Mouse (Mus musculus) embryonic facial prominence, embryonic 13.5 days (tissue): ENCODE measurements around the gene Tmem26. TPM values are rescaled to one million over a fixed set of nuclear protein-coding genes. Genes with fewer than 3 reads are reported as not detected.
A peak's percentile ranks its signal among the peaks of the same experiment; 100 is the strongest.
"Not testable (repeated sequence)": the region's sequence is repeated elsewhere in the genome, so short reads cannot be mapped to it uniquely, and the experiment has no call there.

ENCODE experiments used
- ATAC-seq: fragments of 200-750 bp; cut with Nextera tagmentation; 2 replicates; pipeline ENCODE4 v1.8.0; 2017; ENCODE audit warnings: low read depth; ENCODE audit not compliant: insufficient number of reproducible peaks, insufficient read depth, low FRiP score, low TSS enrichment
- H3K27ac ChIP-seq: fragments of 300-500 bp; sonication (generic); 2 replicates; pipeline ENCODE4 v1.5.1; 2015; ENCODE audit warnings: moderate library complexity, mild to moderate bottlenecking, inconsistent platforms
- H3K27me3 ChIP-seq: fragments of 300-500 bp; sonication (generic); 2 replicates; pipeline ENCODE4 v1.6.1; 2015; ENCODE audit warnings: mild to moderate bottlenecking, inconsistent platforms
- H3K36me3 ChIP-seq: fragments of 300-500 bp; sonication (generic); 2 replicates; pipeline ENCODE4 v1.6.1; 2015; ENCODE audit warnings: mild to moderate bottlenecking, inconsistent platforms
- H3K4me1 ChIP-seq: fragments of 300-500 bp; sonication (generic); 2 replicates; pipeline ENCODE4 v1.6.1; 2015; ENCODE audit warnings: inconsistent platforms
- H3K4me2 ChIP-seq: fragments of 300-500 bp; sonication (generic); 2 replicates; pipeline ENCODE4 v1.6.1; 2015; ENCODE audit warnings: moderate library complexity, mild to moderate bottlenecking, inconsistent platforms
- H3K4me3 ChIP-seq: fragments of 300-500 bp; sonication (generic); 2 replicates; pipeline ENCODE4 v1.5.1; 2015; ENCODE audit warnings: mild to moderate bottlenecking, inconsistent platforms
- H3K9ac ChIP-seq: fragments of 300-500 bp; sonication (generic); 2 replicates; pipeline ENCODE4 v1.6.1; 2015; ENCODE audit warnings: mild to moderate bottlenecking, inconsistent platforms
- H3K9me3 ChIP-seq: fragments of 300-500 bp; sonication (generic); 2 replicates; pipeline ENCODE4 v1.6.1; 2016; ENCODE audit warnings: inconsistent platforms
- WGBS: fragments of 180-500 bp; shearing (Covaris S2); methylation state at CpG from one replicate; pipeline ENCODE4 v1.1.7; 2015; ENCODE audit warnings: mixed read lengths; 5-methylcytosine and 5-hydroxymethylcytosine counted together
- polyA plus RNA-seq: library from polyadenylated mRNA; unstranded; fragments of >200 nt; fragmentation: Nextera tagmentation; extraction: Ambion mirVana; gene quantifications from 2 replicates; pipeline ENCODE4 v1.2.1, GENCODE M21; 2015

Gene Tmem26
- polyA plus RNA-seq, 1 experiment from 2014 or later: 80.4 TPM

GRCm38 (mm10) chr10:68714302-68714701 lies 9.1 kb upstream of the Tmem26 start:
- WGBS: 64% methylated on average over 3 of the region's 3 CpGs
- Histone ChIP-seq H3K4me3 (no peak overlapping the region), H3K27me3 (no peaks in the 10 kb centered on the region), H3K4me1 (0 out of 2 replicates have a peak, but pooled peaks cover 5% of the 10 kb centered on the region), H3K9me3 (peaks cover 10% of the 10 kb centered on the region; the same call in 1 of the 2 replicates), H3K36me3 (no peaks in the 10 kb centered on the region), H3K4me2 (no peak overlapping the region), H3K27ac (no peak overlapping the region), H3K9ac (no peak overlapping the region)
- ATAC-seq: no peak

- no peak for ATAC-seq
- 90% methylated on average over 3 of the region's 3 CpGs for WGBS
- peaks cover 1% of the 10 kb centered on the region; the same call in 1 of the 2 replicates for H3K9me3 ChIP-seq
- no peaks in the 10 kb centered on the region for H3K36me3 ChIP-seq
- no peak overlapping the region for H3K9ac ChIP-seq
- H3K27me3 ChIP-seq: no peaks in the 10 kb centered on the region
- H3K27ac ChIP-seq: no peak overlapping the region
- H3K4me1 ChIP-seq: 0 out of 2 replicates have a peak, but pooled peaks cover 5% of the 10 kb centered on the region
- H3K4me2 ChIP-seq: no peak overlapping the region
- no peak overlapping the region for H3K4me3 ChIP-seq
Measured at GRCm38 (mm10) chr10:68715396-68715795, 8.1 kb upstream of the Tmem26 start.

GRCm38 (mm10) chr10:68718375-68718774 lies 5.1 kb upstream of the Tmem26 start:
- Histone ChIP-seq H3K27ac (no peak overlapping the region), H3K4me2 (no peak overlapping the region), H3K36me3 (no peaks in the 10 kb centered on the region), H3K4me3 (no peak overlapping the region), H3K9me3 (no peaks in the 10 kb centered on the region), H3K9ac (no peak overlapping the region), H3K27me3 (no peaks in the 10 kb centered on the region), H3K4me1 (peaks cover 18% of the 10 kb centered on the region)
- 83% methylated on average over 3 of the region's 3 CpGs for WGBS
- ATAC-seq: no peak

- H3K36me3 ChIP-seq: no peaks in the 10 kb centered on the region
- no peaks in the 10 kb centered on the region for H3K27me3 ChIP-seq
- peaks cover 33% of the 10 kb centered on the region for H3K4me1 ChIP-seq
- H3K4me3 ChIP-seq: no peak overlapping the region
- WGBS: 75% methylated on average over 5 of the region's 5 CpGs
- H3K9ac ChIP-seq: no peak overlapping the region
- no peak overlapping the region for H3K4me2 ChIP-seq
- no peak overlapping the region for H3K27ac ChIP-seq
- H3K9me3 ChIP-seq: no peaks in the 10 kb centered on the region
- ATAC-seq: no peak
Measured at GRCm38 (mm10) chr10:68720887-68721400, 2.5 kb upstream of the Tmem26 start.

- Histone ChIP-seq H3K9ac (peak overlapping the region; percentile 82), H3K27ac (peak overlapping the region; percentile 85), H3K36me3 (no peaks in the 10 kb centered on the region), H3K4me3 (peak overlapping the region; percentile 59), H3K4me1 (peaks cover 34% of the 10 kb centered on the region), H3K4me2 (peak overlapping the region; percentile 85), H3K27me3 (no peaks in the 10 kb centered on the region), H3K9me3 (no peaks in the 10 kb centered on the region)
- ATAC-seq: no peak
- 33% methylated on average over 7 of the region's 7 CpGs for WGBS
Measured at GRCm38 (mm10) chr10:68723015-68723414, 431 bp upstream of the Tmem26 start.

- no peaks in the 10 kb centered on the region for H3K9me3 ChIP-seq
- H3K27me3 ChIP-seq: no peaks in the 10 kb centered on the region
- ATAC-seq: 0 out of 2 replicates have a peak, but pooled peaks have one; percentile 37
- H3K9ac ChIP-seq: peak overlapping the region; percentile 82
- H3K4me2 ChIP-seq: peak overlapping the region; percentile 85
- peak overlapping the region; percentile 59 for H3K4me3 ChIP-seq
- H3K36me3 ChIP-seq: 0 out of 2 replicates have a peak, but pooled peaks cover 2% of the 10 kb centered on the region
- H3K4me1 ChIP-seq: peaks cover 34% of the 10 kb centered on the region
- WGBS: under 1% methylated on average over 11 of the region's 11 CpGs
- peak overlapping the region; percentile 85 for H3K27ac ChIP-seq
Measured at GRCm38 (mm10) chr10:68724361-68724720, 895 bp downstream of the Tmem26 start.

- Histone ChIP-seq H3K4me3 (peak overlapping the region; percentile 12; the same call in 1 of the 2 replicates), H3K27ac (no peak overlapping the region), H3K4me2 (peak overlapping the region; percentile 1; the same call in 1 of the 2 replicates), H3K27me3 (no peaks in the 10 kb centered on the region), H3K36me3 (0 out of 2 replicates have a peak, but pooled peaks cover 8% of the 10 kb centered on the region), H3K4me1 (peaks cover 28% of the 10 kb centered on the region), H3K9me3 (no peaks in the 10 kb centered on the region), H3K9ac (no peak overlapping the region)
- ATAC-seq: no peak
- WGBS: 64% methylated on average over 5 of the region's 5 CpGs
Measured at GRCm38 (mm10) chr10:68727464-68727863, 4.0 kb downstream of the Tmem26 start.

- no peak for ATAC-seq
- Histone ChIP-seq H3K4me1 (peaks cover 13% of the 10 kb centered on the region), H3K4me2 (no peak overlapping the region), H3K9ac (no peak overlapping the region), H3K9me3 (no peaks in the 10 kb centered on the region), H3K27ac (no peak overlapping the region), H3K36me3 (no peaks in the 10 kb centered on the region), H3K27me3 (no peaks in the 10 kb centered on the region), H3K4me3 (no peak overlapping the region)
- WGBS: 86% methylated on average over 3 of the region's 3 CpGs
Measured at GRCm38 (mm10) chr10:68735621-68736020, 12.2 kb downstream of the Tmem26 start.

- no peak overlapping the region for H3K9ac ChIP-seq
- 69% methylated on average over 7 of the region's 7 CpGs for WGBS
Measured at GRCm38 (mm10) chr10:68737391-68737790, 13.9 kb downstream of the Tmem26 start.

GRCm38 (mm10) chr10:68738981-68739380 lies 15.5 kb downstream of the Tmem26 start:
- 92% methylated on average over 1 of the region's 1 CpGs for WGBS
- not testable (repeated sequence) for H3K27me3 ChIP-seq

More at GRCm38 (mm10) chr10:68737391-68737790, 13.9 kb downstream of the Tmem26 start:
- peaks cover 13% of the 10 kb centered on the region for H3K4me1 ChIP-seq
- H3K4me3 ChIP-seq: no peak overlapping the region
- no peaks in the 10 kb centered on the region for H3K9me3 ChIP-seq
- H3K27me3 ChIP-seq: no peaks in the 10 kb centered on the region
- ATAC-seq: no peak
- H3K4me2 ChIP-seq: no peak overlapping the region
- H3K27ac ChIP-seq: no peak overlapping the region
- H3K36me3 ChIP-seq: peaks cover 16% of the 10 kb centered on the region

GRCm38 (mm10) chr10:68740251-68740650 lies 16.8 kb downstream of the Tmem26 start:
- 83% methylated on average over 2 of the region's 2 CpGs for WGBS
- no peak overlapping the region for H3K4me2 ChIP-seq
- no peak overlapping the region for H3K9ac ChIP-seq
- H3K36me3 ChIP-seq: peaks cover 22% of the 10 kb centered on the region
- ATAC-seq: no peak
- no peaks in the 10 kb centered on the region for H3K27me3 ChIP-seq
- H3K4me3 ChIP-seq: no peak overlapping the region
- H3K9me3 ChIP-seq: no peaks in the 10 kb centered on the region
- peaks cover 13% of the 10 kb centered on the region for H3K4me1 ChIP-seq
- no peak overlapping the region for H3K27ac ChIP-seq

More at GRCm38 (mm10) chr10:68738981-68739380, 15.5 kb downstream of the Tmem26 start:
- H3K9ac ChIP-seq, ATAC-seq, H3K9me3 ChIP-seq, H3K4me3 ChIP-seq, H3K27ac ChIP-seq, H3K4me2 ChIP-seq: not testable (repeated sequence)
- Histone ChIP-seq H3K4me1 (peaks cover 13% of the 10 kb centered on the region), H3K36me3 (peaks cover 22% of the 10 kb centered on the region)

GRCm38 (mm10) chr10:68750921-68751320 lies 27.5 kb downstream of the Tmem26 start:
- Histone ChIP-seq H3K27me3 (no peaks in the 10 kb centered on the region), H3K4me3 (no peak overlapping the region), H3K36me3 (peaks cover 6% of the 10 kb centered on the region; the same call in 1 of the 2 replicates), H3K4me1 (no peaks in the 10 kb centered on the region), H3K9me3 (no peaks in the 10 kb centered on the region), H3K4me2 (no peak overlapping the region), H3K9ac (no peak overlapping the region), H3K27ac (no peak overlapping the region)
- ATAC-seq: no peak
- WGBS: 84% methylated on average over 7 of the region's 7 CpGs
